ENCODE assay signal across 8 mouse cellular contexts in genomic region chr9:106788812-106789321, GRCm38 (mm10). TPM values are rescaled to one million over a fixed set of nuclear protein-coding genes. Genes with fewer than 3 reads are reported as not detected.
DNase-seq lines count a peak whose midpoint lies in the region; ATAC-seq and TF ChIP-seq lines count a peak whose summit lies in the region.

TSS of gene Rad54l2 (minus strand) at chr9:106789194.

- DNase-seq in MN1 (ENCODE audit: low spot score) = peak; percentile 89
- DNase-seq in cerebellum, adult 9-10 months = peak; percentile 85
- peak; percentile 49 for DNase-seq in layer of hippocampus, adult 9-10 months (ENCODE audit: low spot score)
- DNase-seq in thymus, adult 18-20 months = peak; percentile 47 to 53

- H3K9ac ChIP-seq in lung, embryonic 15.5 days = peak within 1 kb of the TSS; percentile 97

- no peak for TF ChIP-seq CTCF in olfactory bulb, adult 2 months (IDR thresholded peaks at IDR 0.05; ENCODE audit: insufficient read depth, low read depth, low read length)

- peak within 1 kb of the TSS; percentile 87 for H3K4me3 ChIP-seq in lung, embryonic 15.5 days
- peak within 1 kb of the TSS; percentile 86 for H3K4me3 ChIP-seq in olfactory bulb, adult 2 months (ENCODE audit: insufficient read depth, low read depth, low read length)

- no peaks in the 10 kb centered on the region for H3K27me3 ChIP-seq in lung, embryonic 15.5 days

- peak within 1 kb of the TSS; percentile 79 for H3K4me2 ChIP-seq in lung, embryonic 15.5 days

- ATAC-seq in frontal cortex, adult (ENCODE audit: low TSS enrichment) = peak; percentile 95
- peak; percentile 81 to 87 for ATAC-seq in hematopoietic stem cell, adult 5-6 weeks (replicated peaks in 1 of 2; ENCODE audit: insufficient read depth in 1 of 2, low FRiP score in 2 of 2, low TSS enrichment in 1 of 2, low read depth in 1 of 2, poor library complexity in 2 of 2, severe bottlenecking in 2 of 2)
- ATAC-seq in lung, embryonic 15.5 days (ENCODE audit: borderline replicate concordance, extremely low read depth, low FRiP score, low TSS enrichment) = peak; percentile 87

- no peaks in the 10 kb centered on the region for H3K36me3 ChIP-seq in lung, embryonic 15.5 days

- no peaks in the 10 kb centered on the region for H3K9me3 ChIP-seq in lung, embryonic 15.5 days

- H3K4me1 ChIP-seq in lung, embryonic 15.5 days = peaks cover 12% of the 10 kb centered on the region
- H3K4me1 ChIP-seq in olfactory bulb, adult 2 months (ENCODE audit: control insufficient read depth, insufficient read depth, low read length) = peaks cover 6% of the 10 kb centered on the region

- peak within 1 kb of the TSS; percentile 93 for H3K27ac ChIP-seq in lung, embryonic 15.5 days
- 0 out of 2 replicates have a peak within 1 kb of the TSS, but pooled peaks have one; percentile 35 for H3K27ac ChIP-seq in olfactory bulb, adult 2 months (ENCODE audit: insufficient read depth, low read depth, low read length)

- under 1% methylated on average over 49 of the region's 49 CpGs for WGBS in lung, embryonic 15.5 days
- WGBS in olfactory bulb, adult 2 months = under 1% methylated on average over 49 of the region's 49 CpGs

- TF ChIP-seq POLR2A in olfactory bulb, adult 2 months (IDR thresholded peaks at IDR 0.05; ENCODE audit: insufficient read depth, low read depth, low read length) = peak; percentile 90

RNA-seq across cellular contexts. Expression of gene Rad54l2, which starts in this region (rescaled TPM):
- total RNA-seq in hematopoietic stem cell, adult 5-6 weeks (2017) = 16.6 and 24.7 TPM in 2 replicates
- polyA plus RNA-seq in lung, embryonic 15.5 days (2015; fragmentation: Nextera tagmentation; extraction: Ambion mirVana) = 6.6 and 7.1 TPM in 2 replicates
- not detected in 2 replicates for polyA plus RNA-seq in olfactory bulb, adult 2 months (2012; ENCODE audit: insufficient read depth, insufficient read length, low replicate concordance, missing spikeins)

Comparison
In these comparisons a context has a peak if more than half of its experiments do, and no peak if none do; other contexts are left out.
1. Peak in every context shown above with its lines: DNase-seq, ATAC-seq, H3K4me3 ChIP-seq and H3K27ac ChIP-seq.